Mouse (Mus musculus): ENCODE measurements around the gene Cbr3.

Cbr3 gene

GRCm38 (mm10) chr16:93712189-93712885 lies 29.3 kb downstream of the Cbr3 start:
- peak; percentile 42 for DNase-seq

- peak; percentile 69 for DNase-seq
These were observed 30.0 kb downstream of the Cbr3 start for GRCm38 (mm10) chr16:93712966-93713365.

GRCm38 (mm10) chr16:93714426-93714825 lies 31.4 kb downstream of the Cbr3 start:
- DNase-seq: peak; percentile 28

- DNase-seq: peak; percentile 22
These were observed 32.8 kb downstream of the Cbr3 start for GRCm38 (mm10) chr16:93715826-93716225.

- peak; percentile 97 for DNase-seq
These were observed 34.3 kb downstream of the Cbr3 start for GRCm38 (mm10) chr16:93717299-93717703.

- no peak for DNase-seq
These were observed 38.8 kb downstream of the Cbr3 start for GRCm38 (mm10) chr16:93721771-93722170.

- DNase-seq: no peak
These were observed 39.5 kb downstream of the Cbr3 start for GRCm38 (mm10) chr16:93722476-93722875.

GRCm38 (mm10) chr16:93725417-93726144 lies 42.6 kb downstream of the Cbr3 start:
- DNase-seq: no peak

GRCm38 (mm10) chr16:93726186-93726585 lies 43.2 kb downstream of the Cbr3 start:
- DNase-seq: no peak

- DNase-seq: no peak
These were observed 45.7 kb downstream of the Cbr3 start for GRCm38 (mm10) chr16:93728676-93729075.

GRCm38 (mm10) chr16:93729801-93730721 lies 47.0 kb downstream of the Cbr3 start:
- DNase-seq: peak; percentile 67

GRCm38 (mm10) chr16:93731310-93731709 lies 48.3 kb downstream of the Cbr3 start:
- no peak for DNase-seq

GRCm38 (mm10) chr16:93732875-93733569 lies 50.0 kb downstream of the Cbr3 start:
- DNase-seq: no peak

- DNase-seq: no peak
These were observed 56.2 kb downstream of the Cbr3 start for GRCm38 (mm10) chr16:93739251-93739650.
